Mouse (Mus musculus) heart, postnatal 0 days (tissue): ENCODE results near the gene Rnf167. TPM values are rescaled to one million over a fixed set of nuclear protein-coding genes. Genes with fewer than 3 reads are reported as not detected.

ENCODE experiments used
- ATAC-seq: fragments of 200-750 bp; cut with Nextera tagmentation; 2 replicates; pipeline ENCODE4 v1.8.0; 2017; ENCODE audit warnings: low read depth, moderate number of reproducible peaks, moderate library complexity; ENCODE audit not compliant: insufficient read depth
- DNase-seq: peaks from one replicate; pipeline ENCODE4 v3.0.0-alpha.2; 2016; ENCODE audit warnings: low spot score
- H3K27ac ChIP-seq: fragments of 300-500 bp; sonication (generic); 2 replicates; pipeline ENCODE4 v1.5.1; 2014; ENCODE audit warnings: low read depth, mild to moderate bottlenecking
- H3K27me3 ChIP-seq: fragments of 300-500 bp; sonication (generic); 2 replicates; pipeline ENCODE4 v1.6.1; 2014; ENCODE audit warnings: low read length, mixed read lengths; ENCODE audit not compliant: control insufficient read depth, insufficient read depth
- H3K36me3 ChIP-seq: fragments of 300-500 bp; sonication (generic); replicated peaks from 2 replicates; pipeline ENCODE4 v1.6.1; 2014; ENCODE audit warnings: low read length, mixed read lengths; ENCODE audit not compliant: control insufficient read depth, insufficient read depth
- H3K4me1 ChIP-seq: fragments of 300-500 bp; sonication (generic); 2 replicates; pipeline ENCODE4 v1.6.1; 2014; ENCODE audit warnings: antibody characterized with exemption; ENCODE audit not compliant: control insufficient read depth, insufficient read depth
- H3K4me2 ChIP-seq: fragments of 300-500 bp; sonication (generic); 2 replicates; pipeline ENCODE4 v1.6.1; 2014; ENCODE audit warnings: low read depth, mild to moderate bottlenecking, low read length, moderate library complexity
- H3K4me3 ChIP-seq: fragments of 300-500 bp; sonication (generic); 2 replicates; pipeline ENCODE4 v1.5.1; 2014; ENCODE audit warnings: low read depth, low read length
- H3K9ac ChIP-seq: fragments of 300-500 bp; sonication (generic); replicated peaks from 2 replicates; pipeline ENCODE4 v1.6.1; 2014; ENCODE audit warnings: low read depth, low read length, mixed read lengths
- H3K9me3 ChIP-seq: fragments of 300-500 bp; sonication (generic); replicated peaks from 2 replicates; pipeline ENCODE4 v1.6.1; 2016; ENCODE audit warnings: low read length; ENCODE audit not compliant: control insufficient read depth
- CTCF ChIP-seq: IDR thresholded peaks from 2 replicates; pipeline ENCODE4 v1.5.1; 2016; ENCODE audit warnings: antibody characterized with exemption, control low read depth, low read depth
- EP300 ChIP-seq: IDR thresholded peaks from 2 replicates; pipeline ENCODE4 v1.6.1; 2016; ENCODE audit warnings: antibody characterized with exemption, low read depth
- WGBS: fragments of 180-500 bp; shearing (Covaris S2); extraction: QIAGEN DNeasy Blood & Tissue Kit; methylation state at CpG from one replicate; pipeline ENCODE4 v1.1.7; 2014; 5-methylcytosine and 5-hydroxymethylcytosine counted together
- polyA plus RNA-seq: library from polyadenylated mRNA; unstranded; fragments of >200 nt; fragmentation: Nextera tagmentation; extraction: Ambion mirVana; gene quantifications from 2 replicates; pipeline ENCODE4 v1.2.1, GENCODE M21; 2015
- total RNA-seq: library from RNA; depleted of rRNA; stranded (reverse); fragments of >200 nt; gene quantifications from 2 replicates; pipeline ENCODE4 v1.2.3, GENCODE M21; 2014; ENCODE audit warnings: low replicate concordance

The Rnf167 gene
- total and polyA plus RNA-seq, 2 experiments from 2014 or later: 62.5 to 66.3 TPM

DNA sequence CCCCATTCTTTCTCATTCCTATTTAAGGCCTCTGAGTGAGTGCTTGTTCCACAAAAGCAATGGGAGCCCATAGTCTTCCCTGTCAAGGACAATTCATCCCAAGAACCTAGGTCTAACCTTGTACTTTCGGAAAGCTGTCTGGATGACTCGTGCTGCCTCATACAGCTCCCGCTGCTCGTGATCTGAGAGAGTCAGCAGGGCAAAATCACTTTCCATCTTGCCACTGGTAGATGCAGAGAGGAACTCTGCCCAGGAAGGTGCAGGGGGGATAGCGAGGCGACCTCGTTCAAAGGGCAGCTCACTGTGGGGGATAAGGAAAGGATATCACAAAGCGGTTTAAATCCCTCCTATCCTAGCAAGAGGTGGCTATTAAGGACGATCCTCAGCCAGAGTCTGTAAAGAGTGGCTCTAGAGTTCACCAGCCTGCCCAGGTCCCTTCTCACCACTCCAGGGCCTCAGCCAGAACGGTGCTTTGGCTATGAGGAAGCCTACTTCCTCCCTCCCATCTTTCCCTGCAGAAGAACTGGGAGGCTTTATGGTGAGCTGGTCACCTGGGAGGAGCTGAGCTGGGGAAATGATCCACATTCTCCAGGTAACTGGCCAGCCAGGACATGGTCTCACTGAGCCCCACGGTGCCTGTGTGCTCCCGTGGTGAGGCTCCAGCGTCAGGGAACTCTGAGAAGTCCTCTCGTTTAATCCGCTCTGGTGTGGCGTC, 24.5 kb downstream of the Rnf167 start:
- Histone ChIP-seq H3K4me3 (no peak overlapping the region), H3K27me3 (no peaks in the 10 kb centered on the region), H3K27ac (no peak overlapping the region), H3K9ac (no peak overlapping the region), H3K4me2 (no peak overlapping the region), H3K4me1 (peaks cover 11% of the 10 kb centered on the region), H3K9me3 (no peaks in the 10 kb centered on the region), H3K36me3 (peaks cover 30% of the 10 kb centered on the region)
- WGBS: 79% methylated on average over 16 of the region's 16 CpGs
- no peak for TF ChIP-seq CTCF
- TF ChIP-seq EP300: no peak
- no peak for ATAC-seq
- DNase-seq: no peak

DNA sequence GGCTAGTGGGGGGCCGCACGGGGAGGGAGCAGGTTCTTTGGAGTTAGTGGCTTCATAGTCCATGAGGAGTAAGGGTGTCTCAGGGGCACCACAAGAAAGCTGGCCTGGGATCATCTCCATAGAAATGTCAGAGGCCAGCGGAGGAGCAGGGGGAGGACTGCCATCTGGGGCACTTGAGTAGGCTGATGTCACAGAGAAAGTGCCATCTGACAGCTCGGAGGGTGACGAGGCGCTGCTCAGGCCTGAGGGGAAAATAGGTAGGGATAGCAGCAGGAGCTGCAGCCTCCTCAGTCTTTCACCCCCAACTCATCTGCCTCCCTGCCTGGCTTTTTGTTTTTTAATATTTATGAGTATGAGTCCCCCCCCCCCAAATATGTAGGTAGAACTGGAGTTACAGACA, 27.0 kb downstream of the Rnf167 start:
- DNase-seq: no peak
- TF ChIP-seq CTCF (no peak), EP300 (no peak)
- H3K27ac ChIP-seq: no peak overlapping the region
- H3K9me3 ChIP-seq: no peaks in the 10 kb centered on the region
- no peaks in the 10 kb centered on the region for H3K27me3 ChIP-seq
- peaks cover 46% of the 10 kb centered on the region for H3K36me3 ChIP-seq
- H3K9ac ChIP-seq: no peak overlapping the region
- H3K4me2 ChIP-seq: no peak overlapping the region
- 0 out of 2 replicates have a peak, but pooled peaks cover 3% of the 10 kb centered on the region for H3K4me1 ChIP-seq
- 80% methylated on average over 6 of the region's 6 CpGs for WGBS
- no peak for ATAC-seq
- no peak overlapping the region for H3K4me3 ChIP-seq

GRCm38 (mm10) chr11:70674501-70674900, 27.5 kb downstream of the Rnf167 start:
- no peak overlapping the region for H3K27ac ChIP-seq
- no peak overlapping the region for H3K9ac ChIP-seq
- 70% methylated on average over 11 of the region's 11 CpGs for WGBS
- no peaks in the 10 kb centered on the region for H3K9me3 ChIP-seq
- H3K4me3 ChIP-seq: no peak overlapping the region
- no peaks in the 10 kb centered on the region for H3K27me3 ChIP-seq
- TF ChIP-seq EP300 (no peak), CTCF (no peak)
- DNase-seq: no peak
- no peak overlapping the region for H3K4me2 ChIP-seq
- H3K36me3 ChIP-seq: peaks cover 51% of the 10 kb centered on the region
- H3K4me1 ChIP-seq: 0 out of 2 replicates have a peak, but pooled peaks cover 3% of the 10 kb centered on the region
- no peak for ATAC-seq

GRCm38 (mm10) chr11:70678092-70678491, 31.1 kb downstream of the Rnf167 start:
- H3K4me1 ChIP-seq: peaks cover 8% of the 10 kb centered on the region
- no peak overlapping the region for H3K9ac ChIP-seq
- H3K4me3 ChIP-seq: no peak overlapping the region
- no peaks in the 10 kb centered on the region for H3K9me3 ChIP-seq
- H3K4me2 ChIP-seq: no peak overlapping the region
- DNase-seq (no peak), ATAC-seq (no peak)
- 81% methylated on average over 9 of the region's 9 CpGs for WGBS
- H3K27me3 ChIP-seq: no peaks in the 10 kb centered on the region
- peaks cover 74% of the 10 kb centered on the region for H3K36me3 ChIP-seq
- TF ChIP-seq EP300 (no peak), CTCF (no peak)
- H3K27ac ChIP-seq: no peak overlapping the region

- TF ChIP-seq EP300 (no peak), CTCF (no peak)
- H3K4me3 ChIP-seq: no peak overlapping the region
- no peak overlapping the region for H3K9ac ChIP-seq
- no peak overlapping the region for H3K4me2 ChIP-seq
- 90% methylated on average over 2 of the region's 2 CpGs for WGBS
- no peaks in the 10 kb centered on the region for H3K27me3 ChIP-seq
- H3K27ac ChIP-seq: no peak overlapping the region
- H3K9me3 ChIP-seq: no peaks in the 10 kb centered on the region
- peaks cover 78% of the 10 kb centered on the region for H3K36me3 ChIP-seq
- DNase-seq: no peak
- peaks cover 8% of the 10 kb centered on the region for H3K4me1 ChIP-seq
- no peak for ATAC-seq
These were observed 31.5 kb downstream of the Rnf167 start for GRCm38 (mm10) chr11:70678576-70678975.

GRCm38 (mm10) chr11:70679361-70679760, 32.3 kb downstream of the Rnf167 start:
- WGBS: 93% methylated on average over 8 of the region's 8 CpGs
- DNase-seq (no peak), ATAC-seq (no peak)
- Histone ChIP-seq H3K27me3 (no peaks in the 10 kb centered on the region), H3K4me1 (peaks cover 8% of the 10 kb centered on the region), H3K4me3 (no peak overlapping the region), H3K9me3 (no peaks in the 10 kb centered on the region), H3K36me3 (peaks cover 78% of the 10 kb centered on the region), H3K27ac (no peak overlapping the region), H3K9ac (no peak overlapping the region), H3K4me2 (no peak overlapping the region)
- TF ChIP-seq EP300 (no peak), CTCF (no peak)
